Mouse (Mus musculus): ENCODE data around the gene Prss35. TPM values are rescaled to one million over a fixed set of nuclear protein-coding genes. Genes with fewer than 3 reads are reported as not detected.
A peak's percentile ranks its signal among the peaks of the same experiment; 100 is the strongest.

Gene Prss35
- not detected in 2 replicates for polyA plus RNA-seq (2012; ENCODE audit: insufficient read depth, insufficient read length, missing spikeins)

DNA sequence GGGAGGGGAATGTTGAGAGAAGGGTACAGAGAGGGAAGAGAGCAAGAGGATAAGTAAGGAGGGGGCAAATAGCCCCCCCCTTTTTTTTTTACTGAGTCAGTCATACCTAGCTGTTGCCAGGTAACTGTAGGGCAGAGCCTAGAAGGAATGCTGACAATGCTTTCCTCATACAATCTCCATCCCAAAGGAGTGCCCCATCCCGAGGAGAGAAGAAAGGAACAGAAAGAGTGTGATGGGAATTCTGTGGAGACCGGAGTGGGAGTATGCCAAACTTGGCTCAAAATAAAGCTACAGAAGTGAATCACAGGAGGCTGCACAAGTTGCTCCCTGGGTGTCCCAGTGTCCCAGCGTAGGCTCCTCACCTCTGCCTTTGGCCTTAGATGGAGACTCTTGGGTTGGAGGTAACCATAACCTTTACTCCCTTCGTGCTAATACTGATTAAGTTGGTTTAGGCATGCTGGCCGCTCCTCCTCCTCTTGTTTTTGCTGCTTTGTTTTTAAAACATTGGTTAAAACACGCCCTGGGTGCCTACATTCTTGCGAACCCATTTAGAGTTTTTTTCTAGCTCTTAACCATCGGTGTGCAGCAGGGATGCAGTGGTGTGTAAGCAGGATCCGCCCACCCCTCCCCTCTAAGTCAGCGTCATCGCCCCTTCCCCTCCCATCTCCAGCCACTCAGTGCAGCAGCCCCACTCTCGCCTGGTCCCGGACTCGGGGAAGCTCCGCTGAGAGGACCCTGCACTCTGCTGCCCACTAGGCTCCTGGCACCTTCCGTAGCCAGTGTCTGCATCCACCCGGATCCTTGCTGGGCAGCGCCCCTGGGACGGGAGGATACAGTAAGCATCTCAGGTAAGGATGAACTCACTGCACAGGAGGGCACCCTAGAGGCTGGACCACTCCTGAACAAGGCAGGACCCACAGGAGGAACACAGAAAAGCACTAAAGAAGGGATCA lies at the start of gene Prss35:
TSS of gene Prss35 (plus strand) at position 691 of the 953 bp plus-strand sequence.
- no peak within 1 kb of the TSS for H3K4me3 ChIP-seq (ENCODE audit: insufficient read depth, low read length)

DNA sequence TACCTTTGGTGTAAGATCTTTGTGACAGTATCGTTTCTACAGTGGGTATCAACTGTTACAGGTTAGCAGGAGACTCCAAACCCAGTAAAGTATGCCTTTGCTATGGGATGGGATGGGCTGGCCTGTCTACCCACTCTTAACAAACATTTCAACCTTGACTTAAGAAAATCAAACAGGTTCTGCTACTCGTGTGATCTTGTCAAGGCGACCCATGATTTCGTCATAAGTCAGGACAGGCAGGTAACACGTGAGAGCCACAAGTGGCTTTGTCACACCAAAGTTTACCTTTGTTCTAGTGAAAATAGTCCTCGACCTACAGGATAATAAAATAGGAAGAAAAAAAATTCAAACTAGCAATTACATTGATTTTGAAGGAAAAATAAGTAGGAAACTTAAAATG lies 49.5 kb upstream of the Prss35 start:
- Histone ChIP-seq H3K4me1 (ENCODE audit: control insufficient read depth, insufficient read depth, low read length) (peaks cover 6% of the 10 kb centered on the region), H3K27ac (ENCODE audit: insufficient read depth, low read depth, low read length) (no peak overlapping the region), H3K4me3 (ENCODE audit: insufficient read depth, low read length) (no peak overlapping the region)
- TF ChIP-seq CTCF (IDR thresholded peaks at IDR 0.05; ENCODE audit: low read depth, low read length) (no peak), POLR2A (IDR thresholded peaks at IDR 0.05; ENCODE audit: borderline replicate concordance, low read depth, low read length) (no peak)

More for the DNA sequence above, at the start of gene Prss35:
- TF ChIP-seq CTCF (IDR thresholded peaks at IDR 0.05; ENCODE audit: low read depth, low read length) (no peak), POLR2A (IDR thresholded peaks at IDR 0.05; ENCODE audit: borderline replicate concordance, low read depth, low read length) (no peak)
- H3K27ac ChIP-seq (ENCODE audit: insufficient read depth, low read depth, low read length): no peak within 1 kb of the TSS
- H3K4me1 ChIP-seq (ENCODE audit: control insufficient read depth, insufficient read depth, low read length): no peaks in the 10 kb centered on the region

DNA sequence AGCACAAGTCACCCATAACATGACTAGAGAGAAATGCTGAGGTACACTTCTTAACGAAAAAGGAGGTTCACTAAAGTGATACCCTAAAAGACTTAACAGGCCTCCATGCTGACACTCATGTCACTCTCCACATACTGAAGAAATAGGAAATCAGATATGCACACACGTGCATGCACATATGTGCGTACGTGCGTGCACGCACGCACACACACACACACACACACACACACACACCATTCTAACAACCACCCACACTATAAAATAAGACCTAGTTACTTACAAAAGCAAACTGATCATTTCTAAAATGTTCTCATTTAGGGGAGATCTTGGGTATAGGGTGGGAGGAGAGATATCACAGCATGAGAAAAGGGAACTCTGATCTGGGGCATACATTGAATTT lies 48.8 kb upstream of the Prss35 start:
- Histone ChIP-seq H3K4me1 (ENCODE audit: control insufficient read depth, insufficient read depth, low read length) (peaks cover 6% of the 10 kb centered on the region), H3K4me3 (ENCODE audit: insufficient read depth, low read length) (no peak overlapping the region), H3K27ac (ENCODE audit: insufficient read depth, low read depth, low read length) (no peak overlapping the region)
- TF ChIP-seq POLR2A (IDR thresholded peaks at IDR 0.05; ENCODE audit: borderline replicate concordance, low read depth, low read length) (no peak), CTCF (IDR thresholded peaks at IDR 0.05; ENCODE audit: low read depth, low read length) (no peak)

DNA sequence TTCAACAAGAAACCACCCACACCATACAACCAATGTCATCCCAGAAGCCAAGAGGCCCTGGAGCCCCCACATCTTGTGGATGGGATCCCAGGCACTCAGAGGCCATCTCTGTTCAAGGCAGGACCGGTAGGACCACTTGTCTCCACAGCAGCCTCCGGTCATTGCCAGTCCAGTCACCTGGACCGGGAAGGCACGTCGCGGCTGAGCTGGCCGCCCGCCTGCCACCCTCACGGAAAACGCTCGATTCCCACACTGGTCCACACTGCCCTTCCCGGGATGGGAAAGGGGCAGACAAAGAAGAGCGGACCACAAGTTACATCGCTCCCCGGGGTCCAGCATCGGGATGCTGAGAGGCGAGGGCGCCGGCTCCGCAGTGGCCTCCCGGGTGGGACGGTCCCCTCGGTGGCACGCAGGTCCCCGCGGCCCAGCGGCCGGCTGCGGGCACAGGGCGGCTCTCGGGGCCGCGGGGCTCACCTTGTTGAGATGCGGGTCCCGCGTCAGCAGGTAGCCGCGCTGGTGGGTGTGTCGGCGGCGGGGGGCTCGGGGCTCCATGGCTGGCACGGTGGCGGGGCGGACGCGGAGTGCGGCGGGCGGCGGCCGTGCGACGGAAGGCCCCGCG lies 48.1 kb upstream of the Prss35 start:
- Histone ChIP-seq H3K4me1 (ENCODE audit: control insufficient read depth, insufficient read depth, low read length) (peaks cover 6% of the 10 kb centered on the region), H3K4me3 (ENCODE audit: insufficient read depth, low read length) (peak overlapping the region; percentile 93), H3K27ac (ENCODE audit: insufficient read depth, low read depth, low read length) (no peak overlapping the region)
- TF ChIP-seq POLR2A (IDR thresholded peaks at IDR 0.05; ENCODE audit: borderline replicate concordance, low read depth, low read length) (no peak), CTCF (IDR thresholded peaks at IDR 0.05; ENCODE audit: low read depth, low read length) (no peak)

DNA sequence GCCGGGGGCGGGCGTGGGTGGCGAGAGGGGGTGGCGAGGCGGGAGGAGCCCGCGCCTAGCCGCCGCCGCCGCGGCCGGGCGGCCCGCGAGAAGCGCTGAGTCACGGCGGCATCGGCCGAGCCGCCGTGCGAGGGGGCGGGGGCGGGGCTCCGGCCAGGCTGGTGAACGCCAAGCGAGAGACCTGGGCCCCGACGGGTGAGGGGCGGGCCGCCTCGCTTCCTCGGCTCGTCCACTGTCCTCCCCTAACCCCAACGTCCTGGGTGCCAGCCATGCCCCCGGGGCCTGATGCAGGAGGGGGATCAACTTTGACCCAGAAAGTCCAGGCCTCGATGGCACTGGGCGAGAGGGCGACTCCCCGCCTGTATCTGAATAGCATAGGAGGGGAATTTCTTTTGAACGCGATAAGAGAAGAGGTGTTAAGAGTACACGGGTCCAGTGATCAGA lies 47.6 kb upstream of the Prss35 start, which contains the start of gene Me1:
TSS of gene Me1 (minus strand) at position 136 of the 444 bp plus-strand sequence.
- Histone ChIP-seq H3K4me1 (ENCODE audit: control insufficient read depth, insufficient read depth, low read length) (peaks cover 6% of the 10 kb centered on the region), H3K4me3 (ENCODE audit: insufficient read depth, low read length) (peak within 1 kb of the TSS; percentile 93), H3K27ac (ENCODE audit: insufficient read depth, low read depth, low read length) (no peak within 1 kb of the TSS)
- TF ChIP-seq CTCF (IDR thresholded peaks at IDR 0.05; ENCODE audit: low read depth, low read length) (no peak), POLR2A (IDR thresholded peaks at IDR 0.05; ENCODE audit: borderline replicate concordance, low read depth, low read length) (no peak)

DNA sequence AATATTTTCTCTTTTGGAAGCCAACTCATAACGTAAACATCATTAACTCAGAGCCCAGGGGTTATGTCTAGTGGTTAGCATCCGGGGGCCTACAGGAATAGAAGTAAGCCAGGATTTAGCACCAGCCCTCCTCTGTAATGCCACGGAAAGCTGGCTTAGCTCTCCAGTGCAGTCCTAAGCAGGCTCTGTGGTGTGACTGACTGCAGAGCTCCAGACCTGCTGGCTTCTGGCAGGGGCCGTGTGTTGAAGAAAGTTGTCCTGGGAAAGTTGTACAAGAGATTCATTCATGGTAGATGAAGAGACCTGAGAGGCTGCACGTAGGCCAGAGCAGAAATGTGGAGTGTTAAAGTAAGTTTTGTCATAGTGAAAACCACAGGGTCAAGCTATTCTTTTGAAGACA lies 42.2 kb upstream of the Prss35 start:
- no peak for TF ChIP-seq POLR2A (IDR thresholded peaks at IDR 0.05; ENCODE audit: borderline replicate concordance, low read depth, low read length)
- TF ChIP-seq CTCF (IDR thresholded peaks at IDR 0.05; ENCODE audit: low read depth, low read length): no peak
- Histone ChIP-seq H3K27ac (ENCODE audit: insufficient read depth, low read depth, low read length) (no peak overlapping the region), H3K4me1 (ENCODE audit: control insufficient read depth, insufficient read depth, low read length) (0 out of 2 replicates have a peak, but pooled peaks cover 3% of the 10 kb centered on the region), H3K4me3 (ENCODE audit: insufficient read depth, low read length) (no peak overlapping the region)

DNA sequence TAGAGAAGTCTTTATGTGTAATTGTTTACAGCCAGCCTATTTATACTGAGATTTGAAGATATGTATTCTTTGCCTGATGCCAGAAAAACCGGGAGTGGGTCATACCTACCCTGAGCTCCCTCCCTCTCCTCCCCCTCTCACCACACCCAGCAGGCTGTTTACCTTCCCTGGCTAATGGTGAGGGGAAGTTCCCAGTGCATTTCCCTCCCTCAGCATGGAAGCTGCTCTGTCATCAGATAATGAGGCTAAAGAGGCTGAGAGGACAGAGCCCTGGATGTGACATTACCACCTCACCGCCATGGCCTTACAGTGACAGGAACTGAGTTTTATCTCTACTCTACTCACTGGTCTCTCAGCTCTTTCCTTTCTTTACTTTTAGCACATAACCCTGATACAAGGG lies 41.6 kb upstream of the Prss35 start:
- TF ChIP-seq POLR2A (IDR thresholded peaks at IDR 0.05; ENCODE audit: borderline replicate concordance, low read depth, low read length) (no peak), CTCF (IDR thresholded peaks at IDR 0.05; ENCODE audit: low read depth, low read length) (no peak)
- Histone ChIP-seq H3K4me3 (ENCODE audit: insufficient read depth, low read length) (no peak overlapping the region), H3K27ac (ENCODE audit: insufficient read depth, low read depth, low read length) (no peak overlapping the region), H3K4me1 (ENCODE audit: control insufficient read depth, insufficient read depth, low read length) (0 out of 2 replicates have a peak, but pooled peaks cover 3% of the 10 kb centered on the region)

DNA sequence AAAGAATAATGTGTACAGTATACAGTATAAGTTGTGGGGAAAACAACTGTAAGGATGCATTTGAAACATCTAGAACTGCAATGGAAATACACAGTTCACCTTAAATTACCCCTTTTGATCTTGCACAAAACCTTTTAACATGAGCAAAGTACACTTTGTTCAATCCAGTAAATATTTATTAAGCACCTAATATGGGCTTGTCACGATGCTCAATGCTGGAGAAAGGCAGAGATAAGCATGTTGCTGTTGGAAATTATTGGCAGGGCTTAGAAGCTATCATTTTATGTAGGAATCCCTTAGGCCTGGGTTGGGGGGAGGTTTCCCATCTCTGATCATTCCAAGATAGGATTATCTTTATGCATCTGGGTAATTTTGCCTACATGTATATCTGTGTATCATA lies 36.0 kb upstream of the Prss35 start:
- Histone ChIP-seq H3K27ac (ENCODE audit: insufficient read depth, low read depth, low read length) (no peak overlapping the region), H3K4me3 (ENCODE audit: insufficient read depth, low read length) (no peak overlapping the region), H3K4me1 (ENCODE audit: control insufficient read depth, insufficient read depth, low read length) (no peaks in the 10 kb centered on the region)
- TF ChIP-seq POLR2A (IDR thresholded peaks at IDR 0.05; ENCODE audit: borderline replicate concordance, low read depth, low read length): no peak
- no peak for TF ChIP-seq CTCF (IDR thresholded peaks at IDR 0.05; ENCODE audit: low read depth, low read length)

DNA sequence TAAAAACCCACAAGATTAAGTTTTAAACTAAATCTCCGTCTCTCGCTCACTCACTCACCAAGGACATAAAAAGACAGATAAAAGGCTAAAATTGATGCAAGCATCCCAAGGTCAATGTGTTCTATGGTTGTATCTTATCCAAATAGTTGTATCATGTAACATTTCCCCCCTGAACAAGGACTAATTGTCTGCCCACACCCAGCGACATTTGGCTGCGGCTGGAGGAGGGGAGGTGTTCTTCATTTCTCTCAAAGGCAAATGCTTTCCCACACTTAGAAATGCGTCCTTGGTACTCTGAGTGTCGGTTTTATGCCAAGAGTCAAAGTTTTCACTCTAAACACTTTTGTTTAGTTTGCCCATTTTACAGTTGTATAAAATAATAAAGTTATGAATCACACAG lies 34.5 kb upstream of the Prss35 start:
- no peak for TF ChIP-seq POLR2A (IDR thresholded peaks at IDR 0.05; ENCODE audit: borderline replicate concordance, low read depth, low read length)
- no peak for TF ChIP-seq CTCF (IDR thresholded peaks at IDR 0.05; ENCODE audit: low read depth, low read length)
- Histone ChIP-seq H3K4me1 (ENCODE audit: control insufficient read depth, insufficient read depth, low read length) (no peaks in the 10 kb centered on the region), H3K27ac (ENCODE audit: insufficient read depth, low read depth, low read length) (no peak overlapping the region), H3K4me3 (ENCODE audit: insufficient read depth, low read length) (no peak overlapping the region)

All from bone marrow macrophage, adult 2 months (primary cell).